Mouse (Mus musculus): ENCODE measurements around the gene Gltp. TPM values are rescaled to one million over a fixed set of nuclear protein-coding genes. Genes with fewer than 3 reads are reported as not detected.

The Gltp gene
- total and polyA plus RNA-seq, 3 experiments, result 23.8 to 90.4 (median 25.5) TPM

DNA sequence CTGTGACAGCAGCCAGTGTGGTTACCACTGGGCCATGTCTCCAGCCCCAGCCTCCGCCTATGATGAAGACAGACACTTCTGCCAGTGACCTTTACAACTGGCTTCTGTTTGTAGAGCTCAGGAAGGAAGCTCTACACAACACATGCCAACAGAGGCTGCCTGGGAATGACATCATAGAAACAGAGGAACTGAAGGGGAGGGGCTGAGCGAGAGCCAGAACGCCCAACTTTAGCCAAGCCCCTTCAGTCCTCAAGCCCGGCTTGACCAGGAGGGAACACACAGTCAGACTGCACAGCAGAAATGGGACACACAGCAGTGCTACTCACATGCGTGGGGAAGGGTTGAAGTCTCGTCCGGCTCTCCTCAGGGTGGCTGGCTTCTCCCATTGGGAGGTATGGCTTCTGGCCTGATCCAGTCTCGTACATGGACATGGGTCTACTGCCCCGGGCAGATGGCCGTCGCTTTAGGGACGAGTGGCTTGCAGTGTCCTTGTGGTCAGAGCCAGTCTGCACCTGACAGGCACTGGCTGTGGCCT, 48.0 kb upstream of the Gltp start:
- Histone ChIP-seq H3K27me3 (replicated peaks) (no peaks in the 10 kb centered on the region), H3K9ac (ENCODE audit: insufficient read depth, low read depth) (no peak overlapping the region), H3K4me1 (ENCODE audit: control insufficient read depth in 1 of 2, insufficient read depth in 2 of 2) (peaks cover 0 to 19% of the 10 kb centered on the region in 2 experiments; a peak in 2 of 4 replicates), H3K36me3 (replicated peaks in 1 of 2; ENCODE audit: control insufficient read depth in 1 of 2, insufficient read depth in 1 of 2, low read length in 1 of 2) (peaks cover 78 to 95% of the 10 kb centered on the region in 2 experiments), H3K27ac (ENCODE audit: insufficient read depth, low read depth) (no peak overlapping the region), H3K4me2 (ENCODE audit: insufficient read depth, low read depth, poor library complexity, severe bottlenecking) (no peak overlapping the region), H3K9me3 (replicated peaks; ENCODE audit: low read length) (no peaks in the 10 kb centered on the region), H3K4me3 (replicated peaks in 1 of 3; ENCODE audit: low read depth in 2 of 3, low read length in 2 of 3, poor library complexity in 1 of 3) (no peak overlapping the region), H3K79me2 (replicated peaks; ENCODE audit: control insufficient read depth, extremely low read depth, insufficient read depth, poor library complexity, severe bottlenecking) (no peaks in the 10 kb centered on the region)
- TF ChIP-seq ZKSCAN1 (IDR thresholded peaks at IDR 0.05; ENCODE audit: borderline replicate concordance, low read depth, low read length), result no peak
- TF ChIP-seq PAX5 (IDR thresholded peaks at IDR 0.05; ENCODE audit: low read length), result no peak
- no peak for TF ChIP-seq JUN (IDR thresholded peaks at IDR 0.05; ENCODE audit: insufficient read depth, low read depth, low read length)
- no peak for TF ChIP-seq UBTF (IDR thresholded peaks at IDR 0.05; ENCODE audit: low read depth, low read length)
- no peak for TF ChIP-seq ETS1 (conservative IDR thresholded peaks at IDR 0.05; ENCODE audit: low read depth, low read length)
- no peak for TF ChIP-seq POLR2AphosphoS2 (IDR thresholded peaks at IDR 0.05; ENCODE audit: low read depth, low read length)
- no peak for TF ChIP-seq SMC3 (IDR thresholded peaks at IDR 0.05; ENCODE audit: low read depth, low read length)
- no peak for TF ChIP-seq ZNF384 (IDR thresholded peaks at IDR 0.05; ENCODE audit: low read depth, low read length)
- TF ChIP-seq MXI1 (IDR thresholded peaks at IDR 0.05; ENCODE audit: low read depth, low read length), result no peak
- TF ChIP-seq MAZ (IDR thresholded peaks at IDR 0.05; ENCODE audit: low read depth, low read length), result no peak
- no peak for DNase-seq (ENCODE audit: extremely low read depth)
- dilution Hi-C loops (cut with MboI; ENCODE audit: extremely low pct_ligation_motif_present, extremely low pct_unique_long_range_greater_than_20kb, low sequenced_read_pairs) (no loop called here), in situ Hi-C loops (cut with MboI; ENCODE audit: low pct_ligation_motif_present, low pct_unique_long_range_greater_than_20kb, low sequenced_read_pairs) (no loop called here)

DNA sequence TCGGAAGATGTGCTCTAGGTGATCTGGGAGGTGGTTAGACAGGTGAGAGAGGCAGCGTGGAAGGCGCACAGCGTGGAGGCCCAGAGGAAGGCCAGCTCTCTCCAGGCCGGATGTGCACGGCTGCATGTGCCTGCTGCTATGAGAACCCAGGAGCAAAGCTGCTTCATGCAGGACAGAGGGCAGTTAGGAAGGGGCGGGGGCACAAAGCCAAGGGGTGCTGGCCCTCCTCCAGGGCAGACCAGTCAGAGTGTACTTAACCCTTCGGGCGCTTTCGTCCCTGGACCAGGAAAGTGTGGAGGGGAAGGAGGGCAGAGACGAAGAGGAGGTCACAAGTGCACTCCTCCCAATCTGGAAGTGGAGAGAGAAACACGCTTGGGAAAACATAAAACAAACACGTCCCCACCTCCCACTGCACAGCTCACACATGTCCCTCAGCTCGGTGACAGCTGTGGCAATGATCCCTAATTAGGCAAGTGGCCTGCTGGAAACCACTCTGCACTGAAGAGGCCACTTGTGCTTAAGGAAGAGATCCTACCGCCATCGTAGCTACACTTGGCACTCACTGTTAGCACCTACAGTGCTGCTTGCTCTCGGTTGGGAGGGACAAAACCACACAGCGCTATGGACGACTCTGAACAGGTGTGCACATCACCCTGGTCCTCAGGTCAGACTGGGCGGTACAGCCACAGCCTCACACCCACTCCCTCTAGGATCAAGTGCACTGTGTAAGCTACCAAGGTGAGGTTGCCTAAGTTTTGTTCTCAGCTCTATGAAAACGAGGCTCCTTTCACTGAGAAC, 46.5 kb upstream of the Gltp start:
- dilution Hi-C loops (cut with MboI; ENCODE audit: extremely low pct_ligation_motif_present, extremely low pct_unique_long_range_greater_than_20kb, low sequenced_read_pairs), result no loop called here
- peaks cover 0 to 29% of the 10 kb centered on the region in 2 experiments; a peak in 2 of 4 replicates for H3K4me1 ChIP-seq (ENCODE audit: control insufficient read depth in 1 of 2, insufficient read depth in 2 of 2)
- no peak for DNase-seq (ENCODE audit: extremely low read depth)
- H3K9me3 ChIP-seq (replicated peaks; ENCODE audit: low read length), result no peaks in the 10 kb centered on the region
- no peaks in the 10 kb centered on the region for H3K79me2 ChIP-seq (replicated peaks; ENCODE audit: control insufficient read depth, extremely low read depth, insufficient read depth, poor library complexity, severe bottlenecking)
- H3K9ac ChIP-seq (ENCODE audit: insufficient read depth, low read depth), result no peak overlapping the region
- in situ Hi-C loops (cut with MboI; ENCODE audit: low pct_ligation_motif_present, low pct_unique_long_range_greater_than_20kb, low sequenced_read_pairs), result no loop called here
- H3K4me2 ChIP-seq (ENCODE audit: insufficient read depth, low read depth, poor library complexity, severe bottlenecking), result no peak overlapping the region
- H3K4me3 ChIP-seq (replicated peaks in 1 of 3; ENCODE audit: low read depth in 2 of 3, low read length in 2 of 3, poor library complexity in 1 of 3), result no peak overlapping the region
- H3K27me3 ChIP-seq (replicated peaks), result no peaks in the 10 kb centered on the region
- TF ChIP-seq UBTF (IDR thresholded peaks at IDR 0.05; ENCODE audit: low read depth, low read length) (no peak), MXI1 (IDR thresholded peaks at IDR 0.05; ENCODE audit: low read depth, low read length) (no peak), ZNF384 (IDR thresholded peaks at IDR 0.05; ENCODE audit: low read depth, low read length) (no peak), USF2 (conservative IDR thresholded peaks at IDR 0.05; ENCODE audit: low read depth, low read length) (no peak), POLR2AphosphoS2 (IDR thresholded peaks at IDR 0.05; ENCODE audit: low read depth, low read length) (no peak), MAX (IDR thresholded peaks at IDR 0.05; ENCODE audit: low read length) (no peak), ZC3H11A (IDR thresholded peaks at IDR 0.05; ENCODE audit: low read depth, low read length) (no peak), HCFC1 (IDR thresholded peaks at IDR 0.05; ENCODE audit: low read depth, low read length) (no peak), E2F4 (IDR thresholded peaks at IDR 0.05; ENCODE audit: insufficient replicate concordance, low read depth, low read length) (no peak), RCOR1 (conservative IDR thresholded peaks at IDR 0.05; ENCODE audit: low read depth, low read length) (no peak), ELF1 (IDR thresholded peaks at IDR 0.05; ENCODE audit: low read depth, low read length) (no peak), MEF2A (IDR thresholded peaks at IDR 0.05; ENCODE audit: borderline replicate concordance, low read depth, low read length) (no peak), EP300 (IDR thresholded peaks at IDR 0.05; ENCODE audit: low read length) (no peak), BHLHE40 (IDR thresholded peaks at IDR 0.05; ENCODE audit: low read depth, low read length) (no peak), NRF1 (IDR thresholded peaks at IDR 0.05; ENCODE audit: low read depth, low read length) (no peak)
- H3K36me3 ChIP-seq (replicated peaks in 1 of 2; ENCODE audit: control insufficient read depth in 1 of 2, insufficient read depth in 1 of 2, low read length in 1 of 2), result peaks cover 76 to 93% of the 10 kb centered on the region in 2 experiments
- H3K27ac ChIP-seq (ENCODE audit: insufficient read depth, low read depth), result no peak overlapping the region

Data from CH12.LX (cell line).